Mouse (Mus musculus): ENCODE data around the gene Gm5662.
"Not testable (repeated sequence)": the region's sequence is repeated elsewhere in the genome, so short reads cannot be mapped to it uniquely, and the experiment has no call there.

Gm5662 gene

GRCm38 (mm10) chr12:88274400-88274799, at the start of gene Gm5662:
Gene Gm5662, minus strand, starts transcription at chr12:88274500.
- in situ Hi-C loops (cut with MboI, MseI): loop anchor here (10.0 kb wide), 1 partner anchor 490 kb away; no protein-coding TSS in a partner anchor

GRCm38 (mm10) chr12:88323926-88324325, 49.6 kb upstream of the Gm5662 start, which contains the start of gene Gm5039:
Gene Gm5039, minus strand, starts transcription at chr12:88324026.
- in situ Hi-C loops (cut with MboI, MseI): not testable (repeated sequence)

- in situ Hi-C loops (cut with MboI, MseI): no loop called here
These were observed 40.3 kb upstream of the Gm5662 start for GRCm38 (mm10) chr12:88314556-88314955.

GRCm38 (mm10) chr12:88297171-88297570, 22.9 kb upstream of the Gm5662 start:
- in situ Hi-C loops (cut with MboI, MseI): loop anchor here (10.0 kb wide), 1 partner anchor 642 kb away; no protein-coding TSS in a partner anchor

- in situ Hi-C loops (cut with MboI, MseI): loop anchor here (10.0 kb wide), 1 partner anchor 638 kb away; no protein-coding TSS in a partner anchor
These were observed 18.8 kb upstream of the Gm5662 start for GRCm38 (mm10) chr12:88293082-88293481.

GRCm38 (mm10) chr12:88285224-88285623, 10.9 kb upstream of the Gm5662 start:
- in situ Hi-C loops (cut with MboI, MseI): not testable (repeated sequence)

- in situ Hi-C loops (cut with MboI, MseI): loop anchor here (5.0 to 10.0 kb wide), 2 partner anchors 370 to 462 kb away; partner anchors contain the start of gene Gm21936
These were observed 17.1 kb downstream of the Gm5662 start for GRCm38 (mm10) chr12:88257241-88257640.

- in situ Hi-C loops (cut with MboI, MseI): loop anchor here (5.0 to 10.0 kb wide), 2 partner anchors 369 to 461 kb away; partner anchors contain the start of gene Gm21936
These were observed 18.4 kb downstream of the Gm5662 start for GRCm38 (mm10) chr12:88255917-88256316.

- in situ Hi-C loops (cut with MboI, MseI): loop anchor here (10.0 kb wide), 1 partner anchor 455 kb away; the partner anchor contains the start of gene Gm21936
These were observed 24.3 kb downstream of the Gm5662 start, which contains the start of gene Gm8332 for GRCm38 (mm10) chr12:88250000-88250399. Gene Gm8332, minus strand, starts transcription at chr12:88250100.

GRCm38 (mm10) chr12:88245786-88246185, 28.5 kb downstream of the Gm5662 start:
- in situ Hi-C loops (cut with MboI, MseI): not testable (repeated sequence)

GRCm38 (mm10) chr12:88242940-88243339, 31.4 kb downstream of the Gm5662 start:
- in situ Hi-C loops (cut with MboI, MseI): not testable (repeated sequence)
